Mouse (Mus musculus): Measurements from ENCODE around the gene March6.

GRCm38 (mm10) chr15:31563577-31564546 is 33.0 kb upstream of the March6 start:
- TF ChIP-seq CTCF (conservative IDR thresholded peaks at IDR 0.05; ENCODE audit: insufficient read depth, insufficient read length, low read depth, low read length) (no peak), POLR2A (IDR thresholded peaks at IDR 0.05; ENCODE audit: low read depth, low read length) (no peak)

Measured in kidney, adult 2 months (tissue).